Comparison of ENCODE assay signal across 19 mouse cellular contexts in genomic region chr4:148128241-148128640, GRCm38 (mm10). TPM values are rescaled to one million over a fixed set of nuclear protein-coding genes. Genes with fewer than 3 reads are reported as not detected.
DNase-seq lines count a peak whose midpoint lies in the region; ATAC-seq lines count a peak whose summit lies in the region.
"Had no signal": no experiment of that assay in that cellular context is flagged by ENCODE, and none has a peak within 500 bp of the region (broad histone marks: within the 10 kb centered on the region; RNA-seq: fewer than 3 reads in every experiment).

No protein-coding gene starts in this region.

- H3K27me3 ChIP-seq in forebrain, embryonic 13.5 days: peaks cover 4% of the 10 kb centered on the region; the same call in 1 of the 2 replicates
- peaks cover 62% of the 10 kb centered on the region for H3K27me3 ChIP-seq in forebrain, embryonic 10.5 days (ENCODE audit: poor library complexity, severe bottlenecking)
- no peaks in the 10 kb centered on the region for H3K27me3 ChIP-seq in hindbrain, embryonic 14.5 days (ENCODE audit: control insufficient read depth, insufficient read depth, low read length)
- H3K27me3 ChIP-seq in midbrain, embryonic 13.5 days: no peaks in the 10 kb centered on the region
- H3K27me3 ChIP-seq in neural tube, embryonic 15.5 days (replicated peaks): no peaks in the 10 kb centered on the region

- WGBS in forebrain, embryonic 13.5 days: 69% methylated on average over 1 of the region's 1 CpGs
- WGBS in forebrain, embryonic 10.5 days: 73% methylated on average over 1 of the region's 1 CpGs
- WGBS in hindbrain, embryonic 14.5 days: 38% methylated on average over 1 of the region's 1 CpGs
- 63% methylated on average over 1 of the region's 1 CpGs for WGBS in midbrain, embryonic 13.5 days
- WGBS in neural tube, embryonic 15.5 days: 41% methylated on average over 1 of the region's 1 CpGs

- H3K4me1 ChIP-seq in forebrain, embryonic 13.5 days: peaks cover 80% of the 10 kb centered on the region
- peaks cover 50% of the 10 kb centered on the region for H3K4me1 ChIP-seq in forebrain, embryonic 10.5 days
- peaks cover 26% of the 10 kb centered on the region for H3K4me1 ChIP-seq in hindbrain, embryonic 14.5 days (replicated peaks; ENCODE audit: control insufficient read depth, insufficient read depth, low read length)
- H3K4me1 ChIP-seq in midbrain, embryonic 13.5 days (replicated peaks): peaks cover 82% of the 10 kb centered on the region
- peaks cover 46% of the 10 kb centered on the region for H3K4me1 ChIP-seq in neural tube, embryonic 15.5 days

- peak overlapping the region; percentile 74 for H3K4me3 ChIP-seq in forebrain, embryonic 13.5 days
- no peak overlapping the region for H3K4me3 ChIP-seq in forebrain, embryonic 10.5 days
- H3K4me3 ChIP-seq in hindbrain, embryonic 14.5 days (replicated peaks; ENCODE audit: low read length): peak overlapping the region; percentile 69
- H3K4me3 ChIP-seq in midbrain, embryonic 13.5 days (replicated peaks): peak overlapping the region; percentile 78
- H3K4me3 ChIP-seq in neural tube, embryonic 15.5 days (replicated peaks): peak overlapping the region; percentile 61; the same call in 1 of the 2 replicates
- H3K4me3 ChIP-seq: heart, embryonic 10.5 days; layer of hippocampus, adult 2 months; left cerebral cortex, adult 2 months; liver, embryonic 12.5 days had no signal

- no peaks in the 10 kb centered on the region for H3K9me3 ChIP-seq in forebrain, embryonic 13.5 days (replicated peaks)
- H3K9me3 ChIP-seq in forebrain, embryonic 10.5 days: no peaks in the 10 kb centered on the region
- no peaks in the 10 kb centered on the region for H3K9me3 ChIP-seq in hindbrain, embryonic 14.5 days (ENCODE audit: control insufficient read depth, low read length)
- no peaks in the 10 kb centered on the region; the same call in 1 of the 2 replicates for H3K9me3 ChIP-seq in midbrain, embryonic 13.5 days
- H3K9me3 ChIP-seq in neural tube, embryonic 15.5 days (replicated peaks): no peaks in the 10 kb centered on the region
- H3K9me3 ChIP-seq: heart, embryonic 10.5 days; liver, embryonic 12.5 days had no signal

- H3K9ac ChIP-seq in forebrain, embryonic 13.5 days: peak overlapping the region; percentile 98; the same call in 1 of the 2 replicates
- peak overlapping the region; percentile 97 for H3K9ac ChIP-seq in hindbrain, embryonic 14.5 days
- H3K9ac ChIP-seq in midbrain, embryonic 13.5 days (replicated peaks): peak overlapping the region; percentile 98
- no peak overlapping the region for H3K9ac ChIP-seq in neural tube, embryonic 15.5 days (replicated peaks)
- H3K9ac ChIP-seq: liver, embryonic 12.5 days; lung, embryonic 14.5 days had no signal

- H3K36me3 ChIP-seq in forebrain, embryonic 13.5 days (ENCODE audit: poor library complexity, severe bottlenecking): no peaks in the 10 kb centered on the region
- H3K36me3 ChIP-seq in forebrain, embryonic 10.5 days (replicated peaks): no peaks in the 10 kb centered on the region
- H3K36me3 ChIP-seq in hindbrain, embryonic 14.5 days (replicated peaks; ENCODE audit: control insufficient read depth, insufficient read depth): no peaks in the 10 kb centered on the region
- peaks cover 11% of the 10 kb centered on the region for H3K36me3 ChIP-seq in midbrain, embryonic 13.5 days
- no peaks in the 10 kb centered on the region for H3K36me3 ChIP-seq in neural tube, embryonic 15.5 days
- H3K36me3 ChIP-seq: heart, embryonic 10.5 days; liver, embryonic 12.5 days had no signal

- DNase-seq in forebrain, embryonic 10.5 days (ENCODE audit: extremely low spot score, low spot score): no peak
- no peak for DNase-seq in hindbrain, embryonic 14.5 days (ENCODE audit: low spot score)
- no peak for DNase-seq in lung, postnatal 10 days
- no peak for DNase-seq in thymus, adult 18-20 months
- DNase-seq in kidney, adult 8-10 months: no peak
- DNase-seq: adrenal gland, adult 2 months; cerebellum, postnatal 36 days; heart, postnatal 10 days; lung, embryonic 14.5 days; right cerebral cortex, postnatal 4 days; thymus, postnatal 36 days had no signal

- peak overlapping the region; percentile 97 for H3K27ac ChIP-seq in forebrain, embryonic 13.5 days
- H3K27ac ChIP-seq in forebrain, embryonic 10.5 days: no peak overlapping the region
- peak overlapping the region; percentile 98; the same call in 1 of the 2 replicates for H3K27ac ChIP-seq in hindbrain, embryonic 14.5 days
- peak overlapping the region; percentile 99; the same call in 1 of the 2 replicates for H3K27ac ChIP-seq in midbrain, embryonic 13.5 days
- peak overlapping the region; percentile 87 for H3K27ac ChIP-seq in neural tube, embryonic 15.5 days (replicated peaks)
- H3K27ac ChIP-seq: heart, embryonic 10.5 days; layer of hippocampus, adult 2 months; left cerebral cortex, adult 2 months; liver, embryonic 12.5 days; macrophage had no signal

- H3K4me2 ChIP-seq in forebrain, embryonic 13.5 days: peak overlapping the region; percentile 79
- peak overlapping the region; percentile 84 for H3K4me2 ChIP-seq in hindbrain, embryonic 14.5 days (replicated peaks)
- peak overlapping the region; percentile 61 for H3K4me2 ChIP-seq in midbrain, embryonic 13.5 days (replicated peaks)
- H3K4me2 ChIP-seq in neural tube, embryonic 15.5 days: peak overlapping the region; percentile 68
- H3K4me2 ChIP-seq: liver, embryonic 12.5 days; lung, embryonic 14.5 days had no signal

- no peak for ATAC-seq in forebrain, embryonic 13.5 days
- no peak for ATAC-seq in hindbrain, embryonic 14.5 days (ENCODE audit: low FRiP score)
- no peak for ATAC-seq in midbrain, embryonic 13.5 days
- no peak for ATAC-seq in neural tube, embryonic 15.5 days (ENCODE audit: low FRiP score)
- ATAC-seq: liver, embryonic 12.5 days had no signal

RNA-seq across cellular contexts. Expression of gene Mad2l2, which starts 1.9 kb away (rescaled TPM):
- 96.6 and 107 TPM in 2 replicates for polyA plus RNA-seq in forebrain, embryonic 13.5 days (2015; fragmentation: Nextera tagmentation; extraction: Ambion mirVana)
- 61.8 and 64.5 TPM in 2 replicates for polyA plus RNA-seq in forebrain, embryonic 10.5 days (2016; fragmentation: Nextera tagmentation; extraction: Ambion mirVana)
- 114 and 124 TPM in 2 replicates for polyA plus RNA-seq in hindbrain, embryonic 14.5 days (2014; fragmentation: Nextera tagmentation; extraction: Ambion mirVana)
- 105 and 106 TPM in 2 replicates for polyA plus RNA-seq in midbrain, embryonic 13.5 days (2015; fragmentation: Nextera tagmentation; extraction: Ambion mirVana)
- polyA plus RNA-seq in neural tube, embryonic 15.5 days (2015; fragmentation: Nextera tagmentation; extraction: Ambion mirVana): 99.2 and 99.9 TPM in 2 replicates

RNA-seq across cellular contexts. Expression of gene Draxin, which starts 2.3 kb away (rescaled TPM):
- 11.7 and 12.5 TPM in 2 replicates for polyA plus RNA-seq in forebrain, embryonic 13.5 days (2015; fragmentation: Nextera tagmentation; extraction: Ambion mirVana)
- 1.6 and 2.2 TPM in 2 replicates for polyA plus RNA-seq in forebrain, embryonic 10.5 days (2016; fragmentation: Nextera tagmentation; extraction: Ambion mirVana)
- 16.9 and 17.4 TPM in 2 replicates for polyA plus RNA-seq in hindbrain, embryonic 14.5 days (2014; fragmentation: Nextera tagmentation; extraction: Ambion mirVana)
- 14.6 and 20.4 TPM in 2 replicates for polyA plus RNA-seq in midbrain, embryonic 13.5 days (2015; fragmentation: Nextera tagmentation; extraction: Ambion mirVana)
- 7.3 and 10.4 TPM in 2 replicates for polyA plus RNA-seq in neural tube, embryonic 15.5 days (2015; fragmentation: Nextera tagmentation; extraction: Ambion mirVana)
- polyA plus RNA-seq: lung, embryonic 14.5 days; macrophage had no signal

RNA-seq across cellular contexts. Expression of gene Fbxo6, which starts 23.7 kb away (rescaled TPM):
- polyA plus RNA-seq in forebrain, embryonic 13.5 days (2015; fragmentation: Nextera tagmentation; extraction: Ambion mirVana): 14.2 and 16.7 TPM in 2 replicates
- polyA plus RNA-seq in forebrain, embryonic 10.5 days (2016; fragmentation: Nextera tagmentation; extraction: Ambion mirVana): 8.4 and 10.4 TPM in 2 replicates
- polyA plus RNA-seq in hindbrain, embryonic 14.5 days (2014; fragmentation: Nextera tagmentation; extraction: Ambion mirVana): 18.1 and 18.3 TPM in 2 replicates
- 15.9 and 19.6 TPM in 2 replicates for polyA plus RNA-seq in midbrain, embryonic 13.5 days (2015; fragmentation: Nextera tagmentation; extraction: Ambion mirVana)
- polyA plus RNA-seq in neural tube, embryonic 15.5 days (2015; fragmentation: Nextera tagmentation; extraction: Ambion mirVana): 20.6 and 21.9 TPM in 2 replicates

RNA-seq across cellular contexts. Expression of gene Fbxo44, which starts 32.0 kb away (rescaled TPM):
- 62.4 and 71.9 TPM in 2 replicates for polyA plus RNA-seq in forebrain, embryonic 13.5 days (2015; fragmentation: Nextera tagmentation; extraction: Ambion mirVana)
- 33.4 and 34.4 TPM in 2 replicates for polyA plus RNA-seq in forebrain, embryonic 10.5 days (2016; fragmentation: Nextera tagmentation; extraction: Ambion mirVana)
- polyA plus RNA-seq in hindbrain, embryonic 14.5 days (2014; fragmentation: Nextera tagmentation; extraction: Ambion mirVana): 98.6 and 101 TPM in 2 replicates
- 97.8 and 103 TPM in 2 replicates for polyA plus RNA-seq in midbrain, embryonic 13.5 days (2015; fragmentation: Nextera tagmentation; extraction: Ambion mirVana)
- 89.4 and 104 TPM in 2 replicates for polyA plus RNA-seq in neural tube, embryonic 15.5 days (2015; fragmentation: Nextera tagmentation; extraction: Ambion mirVana)

RNA-seq across cellular contexts. Expression of gene Fbxo2, which starts 32.2 kb away (rescaled TPM):
- polyA plus RNA-seq in forebrain, embryonic 13.5 days (2015; fragmentation: Nextera tagmentation; extraction: Ambion mirVana): 1.0 TPM in 2 replicates
- 0.97 and 1.4 TPM in 2 replicates for polyA plus RNA-seq in forebrain, embryonic 10.5 days (2016; fragmentation: Nextera tagmentation; extraction: Ambion mirVana)
- 13.1 and 14.0 TPM in 2 replicates for polyA plus RNA-seq in hindbrain, embryonic 14.5 days (2014; fragmentation: Nextera tagmentation; extraction: Ambion mirVana)
- polyA plus RNA-seq in midbrain, embryonic 13.5 days (2015; fragmentation: Nextera tagmentation; extraction: Ambion mirVana): 2.3 and 2.4 TPM in 2 replicates
- polyA plus RNA-seq in neural tube, embryonic 15.5 days (2015; fragmentation: Nextera tagmentation; extraction: Ambion mirVana): 17.2 and 19.0 TPM in 2 replicates
- polyA plus RNA-seq: macrophage had no signal
